Comparison of ENCODE assay signal across 8 mouse cellular contexts in the genomic region with DNA sequence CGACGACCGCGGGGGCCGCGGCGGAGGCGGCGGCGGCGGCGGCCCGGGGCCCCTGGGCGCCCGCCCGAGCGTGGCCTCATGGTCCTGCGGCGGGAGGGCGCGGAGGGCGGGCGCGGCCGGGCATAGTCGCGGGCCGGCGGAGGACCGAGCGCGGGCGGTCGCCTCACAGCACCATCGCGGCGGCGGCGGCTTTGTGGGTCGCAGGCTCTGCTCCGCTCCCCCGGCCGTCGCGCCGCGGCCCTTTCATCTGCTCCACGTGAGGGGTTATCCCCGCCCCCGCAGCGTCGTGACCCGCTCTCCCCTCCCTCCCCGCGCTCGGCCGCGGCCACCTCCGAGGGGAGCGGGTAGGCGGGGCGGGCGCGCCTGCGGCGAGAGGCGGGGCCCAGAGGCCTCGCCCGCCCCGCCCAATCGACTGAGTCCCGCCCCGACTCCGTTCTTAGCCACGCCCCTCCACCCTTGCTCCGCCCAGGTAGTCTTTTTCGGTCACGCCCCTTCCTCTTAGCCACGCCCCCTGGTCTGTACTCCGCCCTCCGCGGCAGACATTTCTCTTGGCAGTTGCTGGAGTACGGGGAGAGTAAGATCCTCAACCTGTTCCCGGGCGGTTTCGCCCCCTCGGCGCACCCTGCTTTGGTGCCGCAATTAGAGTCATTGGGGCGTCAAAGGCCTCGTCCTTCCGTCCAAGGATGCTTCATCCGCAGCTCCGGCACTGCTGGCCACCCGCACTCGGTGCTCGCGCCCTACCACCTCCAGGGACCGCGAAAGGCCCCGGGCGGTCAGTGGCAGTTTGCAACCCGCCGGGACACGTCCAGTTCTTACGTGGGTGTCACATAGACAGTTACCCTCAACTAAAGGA. TPM values are rescaled to one million over a fixed set of nuclear protein-coding genes. Genes with fewer than 3 reads are reported as not detected.
DNase-seq lines count a peak whose midpoint lies in the region; ATAC-seq and TF ChIP-seq lines count a peak whose summit lies in the region.

A gene (minus strand): TSS at position 249 of the 853 bp plus-strand sequence.

- DNase-seq in T-cell, adult 2 months (ENCODE audit: low spot score), result peak; percentile 92
- peak; percentile 90 to 92 for DNase-seq in cerebellum, postnatal 36 days
- DNase-seq in gastrocnemius, adult 18-20 months (ENCODE audit: low spot score), result peak; percentile 94
- peak; percentile 95 for DNase-seq in hindbrain, postnatal 0 days (ENCODE audit: low spot score)
- peak; percentile 90 to 94 for DNase-seq in left cerebral cortex, adult 2 months (ENCODE audit: extremely low spot score in 1 of 2, low spot score in 2 of 2)
- DNase-seq in right cerebral cortex, adult 2 months (ENCODE audit: low spot score in 2 of 2), result peak; percentile 93 to 94
- DNase-seq in urinary bladder, postnatal 14 days (ENCODE audit: low spot score), result peak; percentile 97

- H3K4me2 ChIP-seq in hindbrain, postnatal 0 days (ENCODE audit: low read depth, low read length), result peak within 1 kb of the TSS; percentile 96

- TF ChIP-seq CTCF in hindbrain, postnatal 0 days (IDR thresholded peaks at IDR 0.05; ENCODE audit: low read depth), result no peak
- no peak for TF ChIP-seq CTCF in left cerebral cortex, adult 2 months (IDR thresholded peaks at IDR 0.05)

- H3K4me3 ChIP-seq in hindbrain, postnatal 0 days (ENCODE audit: low read length), result peak within 1 kb of the TSS; percentile 85
- H3K4me3 ChIP-seq in left cerebral cortex, adult 2 months, result peak within 1 kb of the TSS; percentile 56

- peak within 1 kb of the TSS; percentile 79 for H3K27ac ChIP-seq in hindbrain, postnatal 0 days
- peak within 1 kb of the TSS; percentile 45; the same call in 1 of the 2 replicates for H3K27ac ChIP-seq in left cerebral cortex, adult 2 months

- peaks cover 15% of the 10 kb centered on the region; the same call in 1 of the 2 replicates for H3K4me1 ChIP-seq in hindbrain, postnatal 0 days (ENCODE audit: insufficient read depth, low read length)

- H3K36me3 ChIP-seq in hindbrain, postnatal 0 days (ENCODE audit: insufficient read depth, low read length), result no peaks in the 10 kb centered on the region

- ATAC-seq in hindbrain, postnatal 0 days, result peak; percentile 94
- peak; percentile 90 for ATAC-seq in megakaryocyte, adult 5-6 weeks (ENCODE audit: poor library complexity, severe bottlenecking)

- H3K27me3 ChIP-seq in hindbrain, postnatal 0 days (ENCODE audit: insufficient read depth, low read length), result no peaks in the 10 kb centered on the region

- H3K9ac ChIP-seq in hindbrain, postnatal 0 days (replicated peaks; ENCODE audit: low read length), result peak within 1 kb of the TSS; percentile 81

- no peaks in the 10 kb centered on the region for H3K9me3 ChIP-seq in hindbrain, postnatal 0 days (ENCODE audit: low read length)

- WGBS in hindbrain, postnatal 0 days, result under 1% methylated on average over 58 of the region's 106 CpGs

- intact Hi-C loops in left cerebral cortex, adult 2 months (cut with DNase I), result loop anchor here (10.0 kb wide), 1 partner anchor 150 kb away; no protein-coding TSS in a partner anchor

RNA-seq across cellular contexts. Expression of the gene that starts here (rescaled TPM):
- total RNA-seq in gastrocnemius, adult 18-20 months (2021), result 1 to 10 TPM; 5.0 to 7.4 TPM
- 13.6 and 17.1 TPM in 2 replicates for total RNA-seq in hindbrain, postnatal 0 days (2014; rRNA removed)
- polyA plus RNA-seq in hindbrain, postnatal 0 days (2015; fragmentation: Nextera tagmentation; extraction: Ambion mirVana), result 9.9 and 10.2 TPM in 2 replicates
- total RNA-seq in left cerebral cortex, adult 2 months (2021), result 10 to 100 TPM; 19.5 to 20.7 TPM
- 0.68 and 2.2 TPM in 2 replicates for total RNA-seq in megakaryocyte, adult 5-6 weeks (2015)
- 0.57 and 0.70 TPM in 2 replicates for total RNA-seq in megakaryocyte, adult 5-6 weeks (2017)

Comparison
In these comparisons a context has a peak if more than half of its experiments do, and no peak if none do; other contexts are left out.
1. Peak in every context shown above with its lines: DNase-seq, ATAC-seq, H3K4me3 ChIP-seq and H3K27ac ChIP-seq.